Mouse (Mus musculus) left cerebral cortex, postnatal 25 days (tissue): ENCODE results near the gene Dhtkd1. TPM values are rescaled to one million over a fixed set of nuclear protein-coding genes. Genes with fewer than 3 reads are reported as not detected.

Experiments
- DNase-seq, 2 experiments: peaks; one replicate each; pipeline ENCODE4 v3.0.0; 2022; ENCODE audit warnings: low spot score in 2 of 2, mixed read lengths in 1 of 2
- intact Hi-C: fragments of 180-260 bp; cut with DNase I; formaldehyde crosslinking; loops from one replicate; pipeline ENCODE4 v1.15.1; 2025
- total RNA-seq, 2 experiments: library from RNA; stranded (reverse); gene quantifications; 2 replicates each; pipeline ENCODE4 v1.2.3; 2021

Dhtkd1 gene
- total RNA-seq, 2 experiments from 2014 or later: 5.5 to 9.7 TPM

DNA sequence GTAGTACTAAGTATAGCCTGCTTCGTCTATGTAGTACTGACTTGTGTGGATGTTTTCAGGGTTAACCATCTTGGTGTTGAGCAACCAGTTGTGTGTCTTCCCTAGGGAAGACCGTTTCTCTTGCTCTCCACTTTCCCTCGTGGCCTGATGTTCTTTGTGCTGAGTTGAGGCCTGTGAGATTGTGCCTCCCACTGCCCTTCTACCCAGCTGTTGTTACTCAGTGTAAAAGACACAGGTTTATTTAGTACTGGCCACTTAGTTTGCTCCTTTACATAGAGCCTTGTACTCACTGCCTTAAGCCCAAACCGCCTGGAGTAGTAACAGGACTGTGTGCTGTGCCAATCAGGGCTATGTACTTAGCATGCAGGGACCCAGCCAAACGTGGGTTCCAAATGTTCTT, 90.7 kb downstream of the Dhtkd1 start:
- intact Hi-C loops: no loop called here
- DNase-seq: no peak

- intact Hi-C loops: no loop called here
- no peak for DNase-seq
Observed at GRCm38 (mm10) chr2:5851116-5851515, 91.5 kb downstream of the Dhtkd1 start.

Other genes starting within 250 kb of the Dhtkd1 start
- 100 to 1,000 TPM; 115 to 116 TPM for gene Camk1d, start 228.3 kb downstream of the Dhtkd1 start, total RNA-seq
- 10 to 100 TPM; 23.8 to 25.7 TPM for gene Nudt5, start 97.8 kb downstream of the Dhtkd1 start, total RNA-seq
- gene Cdc123, start 97.6 kb downstream of the Dhtkd1 start, total RNA-seq: 100 to 1,000 TPM; 137 to 140 TPM
- gene Gm13199, start 79.9 kb downstream of the Dhtkd1 start, total RNA-seq: 1 to 10 TPM; 1.4 to 2.5 TPM
- 100 to 1,000 TPM; 102 to 107 TPM for gene Sec61a2, start 47.4 kb downstream of the Dhtkd1 start, total RNA-seq
- 10 to 100 TPM; 32.2 to 38.0 TPM for gene Upf2, start 8.7 kb upstream of the Dhtkd1 start, total RNA-seq
- 1 to 10 TPM; 3.0 to 3.5 TPM for gene Proser2, start 187.4 kb upstream of the Dhtkd1 start, total RNA-seq